Mouse (Mus musculus) lung, postnatal 4 days (tissue): Measurements from ENCODE around the gene Capns2.
"Not testable (repeated sequence)": the region's sequence is repeated elsewhere in the genome, so short reads cannot be mapped to it uniquely, and the experiment has no call there.

ENCODE experiments used
- DNase-seq, 2 experiments: peaks; one replicate each; pipeline ENCODE4 v3.0.0; 2021

Capns2 gene

DNA sequence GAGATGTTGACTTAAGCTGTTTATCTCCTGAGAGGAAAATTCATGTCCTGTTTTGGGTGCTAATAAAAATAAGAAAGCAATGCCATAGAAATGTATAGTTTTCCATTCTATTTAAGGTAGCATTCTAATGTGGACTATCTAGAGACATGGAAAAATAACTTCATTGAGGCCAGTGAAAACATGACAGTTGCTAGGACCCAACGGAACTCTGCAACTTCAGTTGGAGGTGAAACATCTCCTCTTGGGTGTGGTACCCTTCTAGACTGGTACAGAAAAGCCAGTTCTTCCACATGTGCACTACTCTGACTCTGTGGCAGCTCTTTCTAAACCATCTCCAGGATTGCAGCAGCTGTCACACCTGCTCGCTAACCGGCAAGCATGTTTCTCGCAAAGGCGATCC, at the start of gene Capns2:
Gene Capns2, plus strand, starts transcription at position 301 of the 400 bp plus-strand sequence.
- no peak for DNase-seq

DNA sequence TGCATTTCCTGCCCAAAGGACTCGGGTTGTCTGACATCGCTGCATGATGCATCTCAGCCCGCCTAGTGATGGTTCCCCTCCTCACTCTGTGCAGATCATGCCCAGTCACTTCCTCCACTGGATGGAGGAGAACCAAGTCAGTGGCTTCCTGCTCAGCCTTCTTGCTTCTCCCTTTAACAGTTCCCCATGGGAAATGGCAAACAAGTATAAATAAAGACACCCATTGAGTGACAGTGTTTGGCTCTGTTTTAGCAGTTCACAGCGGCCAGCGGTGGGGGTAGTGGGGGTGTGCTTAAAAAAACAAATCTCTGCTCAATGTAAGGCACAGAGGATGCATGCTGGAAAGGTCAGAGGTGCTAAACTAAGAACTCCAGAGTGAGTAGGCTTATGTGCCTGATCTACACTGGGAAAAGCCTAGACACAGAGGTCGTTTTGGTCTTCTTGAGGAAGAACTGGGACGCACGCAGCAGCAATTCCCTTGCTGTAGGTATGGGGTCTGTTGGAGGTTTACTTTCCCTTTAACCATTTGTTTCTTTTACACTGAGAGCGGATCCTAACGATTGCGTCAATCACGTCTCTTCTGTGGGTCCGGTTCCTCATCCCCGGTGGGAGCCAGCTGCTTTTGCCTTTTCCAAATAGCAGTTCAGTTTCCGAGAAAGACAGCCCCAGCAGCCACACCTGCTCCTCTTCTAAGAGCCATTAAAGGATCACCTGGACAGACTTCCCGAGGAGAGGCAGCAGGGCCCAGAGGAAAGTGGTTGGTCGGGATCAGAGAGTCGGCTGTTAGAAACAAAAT, 47.8 kb upstream of the Capns2 start:
- peak; percentile 45 to 53 for DNase-seq

DNA sequence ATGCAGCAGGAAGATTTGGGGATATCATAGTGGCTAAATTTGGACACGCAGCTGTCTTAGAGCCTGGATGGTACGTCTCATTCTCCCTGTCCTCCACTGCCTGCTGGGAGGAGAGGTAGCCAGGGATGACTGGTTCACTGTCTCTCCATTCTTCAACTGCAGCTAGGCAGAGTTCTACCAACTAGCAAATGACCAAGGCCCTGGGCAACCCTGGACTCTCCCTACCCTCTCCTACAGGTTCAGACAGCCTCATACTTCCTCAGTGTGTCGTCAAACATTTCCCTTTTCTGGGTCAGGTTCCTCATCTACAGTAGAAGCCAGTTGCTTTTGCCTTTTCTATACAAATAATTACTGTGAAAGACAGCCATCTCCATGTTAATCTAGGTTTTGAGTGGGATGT, 46.5 kb upstream of the Capns2 start:
- no peak for DNase-seq

DNA sequence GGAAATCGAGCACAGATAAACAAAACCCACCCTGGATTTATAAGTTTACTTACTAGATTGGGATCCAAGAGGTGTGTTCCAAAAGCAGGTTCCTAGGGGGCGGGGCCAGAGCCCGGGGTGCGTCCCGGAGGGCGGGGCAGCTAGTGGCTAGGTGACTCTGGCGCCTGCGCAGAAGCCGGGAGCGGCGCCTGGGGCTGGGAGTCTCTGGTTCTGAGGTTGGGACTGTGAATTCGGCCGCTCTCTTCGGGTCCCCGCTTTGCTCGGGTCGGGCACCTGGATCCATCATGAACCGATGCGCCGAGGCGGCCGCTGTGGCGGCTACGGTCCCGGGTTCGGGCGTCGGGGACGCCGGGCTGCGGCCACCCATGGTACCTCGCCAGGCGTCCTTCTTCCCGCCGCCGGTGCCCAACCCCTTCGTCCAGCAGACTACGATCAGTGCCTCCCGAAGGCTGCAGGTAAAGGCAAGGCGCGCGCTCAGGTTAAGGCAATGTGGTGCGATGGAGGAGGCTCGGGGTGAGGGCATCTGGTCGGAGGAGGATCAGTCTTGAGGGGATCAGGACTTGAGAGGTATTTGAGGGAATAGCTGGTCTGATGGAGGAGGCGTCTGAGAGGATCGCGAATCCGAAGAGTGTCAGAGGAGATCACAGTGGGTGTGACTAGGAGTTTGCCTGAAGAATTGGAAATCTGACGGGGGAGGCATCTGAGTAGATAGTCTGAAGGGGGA, 45.9 kb upstream of the Capns2 start, which contains the start of gene Lpcat2:
Gene Lpcat2, plus strand, starts transcription at position 169 of the 724 bp plus-strand sequence.
- DNase-seq, result peak; percentile 83

DNA sequence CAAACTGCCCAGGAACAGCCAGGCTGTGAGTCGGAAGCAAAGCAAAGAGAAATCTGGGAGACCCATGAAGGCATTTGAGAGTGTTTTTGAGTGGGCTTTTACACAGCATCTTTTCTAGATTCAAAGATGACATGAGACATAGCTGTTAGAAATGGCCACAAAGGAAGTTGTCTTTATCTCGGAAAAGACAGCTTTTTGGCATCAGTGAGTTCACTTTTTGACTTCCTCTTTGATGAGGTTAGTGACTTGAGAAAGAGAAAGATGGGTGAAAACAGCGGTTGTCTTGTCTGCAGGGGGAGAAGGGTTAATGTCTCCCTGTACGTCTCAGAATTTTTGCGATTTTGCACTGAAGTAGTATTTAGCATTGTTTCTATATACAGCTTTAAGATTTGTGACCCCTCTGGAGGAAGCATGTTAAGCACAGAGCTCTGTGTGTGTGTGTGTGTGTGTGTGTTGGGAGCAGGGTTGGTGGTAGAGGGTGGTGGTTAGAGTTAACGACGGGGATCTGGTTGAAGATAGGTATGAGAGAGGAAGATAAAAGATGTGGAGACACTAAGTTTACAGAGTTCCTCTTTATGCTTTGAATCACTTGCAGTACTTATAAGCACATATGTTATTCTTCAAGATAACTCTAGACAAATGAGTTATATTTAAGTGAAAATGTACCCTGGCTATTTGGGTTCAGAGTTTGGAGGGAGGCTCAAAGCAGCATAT, 44.8 kb upstream of the Capns2 start:
- DNase-seq, result no peak

DNA sequence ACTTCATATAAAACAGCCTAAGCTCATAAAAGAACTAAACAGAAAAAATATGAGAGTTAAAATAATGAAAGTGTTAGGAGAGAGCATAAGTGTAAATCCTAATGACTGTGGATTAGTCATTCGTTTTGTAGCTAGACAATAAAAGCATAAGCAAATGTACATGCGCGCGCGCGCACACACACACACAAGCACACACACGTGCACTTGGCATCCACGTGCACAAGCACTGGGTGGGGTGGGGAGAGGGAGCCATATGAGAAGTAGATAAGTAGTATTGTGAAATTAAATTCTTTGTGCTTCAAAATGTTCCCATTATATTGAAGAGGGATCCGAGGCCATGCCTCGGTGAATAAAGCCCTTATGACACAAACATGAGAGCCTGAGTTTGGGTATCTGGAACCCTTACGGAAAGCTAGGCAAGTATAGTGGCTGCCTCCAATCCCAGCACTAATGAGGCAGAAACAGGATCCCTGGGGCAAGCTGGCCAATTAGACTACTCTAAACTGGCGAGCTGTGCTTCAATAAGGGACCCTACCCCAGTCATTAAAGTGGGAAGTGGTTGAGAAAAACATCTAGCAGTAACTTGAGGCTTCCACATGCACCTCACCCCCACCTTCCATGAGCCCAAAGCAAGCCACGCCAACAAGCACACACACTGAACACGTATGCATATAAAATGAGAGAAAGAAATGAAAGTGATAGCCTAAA, 42.6 kb upstream of the Capns2 start:
- no peak for DNase-seq

DNA sequence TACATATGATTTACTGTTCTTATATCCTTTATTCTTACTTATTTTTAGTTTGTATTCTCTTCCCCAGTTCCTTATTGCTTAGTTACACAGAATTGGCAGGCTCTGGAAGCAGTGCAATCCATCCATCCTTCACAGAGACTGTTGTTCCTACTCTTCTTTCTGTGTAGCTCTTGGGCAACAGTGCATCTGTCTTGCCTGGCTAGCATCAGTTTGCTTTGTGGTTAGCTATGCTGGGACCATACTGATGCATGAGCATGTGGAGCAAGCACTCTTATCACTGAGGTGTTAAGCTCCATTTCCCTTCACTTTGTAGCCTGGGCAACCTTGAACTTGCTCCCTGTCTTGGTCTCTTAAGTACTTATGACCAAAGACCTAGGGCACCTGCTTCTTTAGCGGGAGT, 39.2 kb upstream of the Capns2 start:
- DNase-seq, result no peak

DNA sequence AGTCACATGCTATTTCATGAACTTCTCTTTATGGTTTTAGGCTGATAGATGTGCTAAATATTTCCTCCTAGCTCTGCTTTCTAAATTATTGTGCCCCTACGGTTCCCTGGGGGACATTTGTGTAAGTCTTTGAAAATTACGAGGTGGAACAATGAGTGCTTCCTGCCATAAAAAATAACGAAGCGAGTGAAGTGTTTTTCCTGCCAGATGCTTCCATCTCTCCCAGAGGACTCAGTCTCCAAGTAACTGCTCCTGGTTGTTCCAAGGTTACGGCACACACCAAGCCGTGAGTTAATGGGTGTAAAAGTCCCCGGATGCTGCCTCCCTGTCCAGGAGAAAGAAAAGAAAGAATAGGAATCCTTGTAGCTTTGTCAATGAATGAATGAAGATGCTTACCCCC, 30.9 kb upstream of the Capns2 start:
- no peak for DNase-seq

DNA sequence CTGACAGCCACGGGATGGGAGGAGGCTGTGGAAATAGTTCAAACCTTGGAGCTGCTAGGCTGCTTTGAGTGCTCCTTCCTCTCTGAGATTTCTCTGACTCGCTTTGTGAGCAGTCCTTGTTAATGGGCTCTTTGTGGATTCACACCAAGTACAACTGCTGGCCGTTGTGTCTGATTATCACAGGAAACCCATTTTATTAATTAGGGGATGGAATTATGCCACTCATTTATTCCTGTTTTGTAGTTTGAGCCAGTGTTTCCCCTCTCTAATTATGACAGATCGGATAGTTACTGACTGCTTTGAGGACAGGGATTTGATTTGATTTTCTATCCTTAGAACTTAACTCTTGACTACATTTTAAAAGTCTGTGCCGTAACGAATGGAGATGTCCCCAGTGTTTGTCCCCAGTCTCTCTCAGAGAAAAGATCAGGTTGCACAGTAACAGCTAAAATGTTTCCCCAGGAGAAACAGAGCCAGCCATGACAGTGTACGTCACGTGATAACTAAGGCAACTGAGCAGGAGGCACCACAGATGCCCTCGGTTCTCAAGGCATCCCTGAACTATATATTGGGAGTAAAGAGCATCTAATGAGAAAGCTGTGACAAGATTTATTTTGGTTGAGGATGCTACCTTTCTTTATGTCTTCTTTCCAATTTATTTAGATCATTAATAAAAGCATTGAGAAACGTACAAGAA, 29.0 kb upstream of the Capns2 start:
- DNase-seq, result no peak

DNA sequence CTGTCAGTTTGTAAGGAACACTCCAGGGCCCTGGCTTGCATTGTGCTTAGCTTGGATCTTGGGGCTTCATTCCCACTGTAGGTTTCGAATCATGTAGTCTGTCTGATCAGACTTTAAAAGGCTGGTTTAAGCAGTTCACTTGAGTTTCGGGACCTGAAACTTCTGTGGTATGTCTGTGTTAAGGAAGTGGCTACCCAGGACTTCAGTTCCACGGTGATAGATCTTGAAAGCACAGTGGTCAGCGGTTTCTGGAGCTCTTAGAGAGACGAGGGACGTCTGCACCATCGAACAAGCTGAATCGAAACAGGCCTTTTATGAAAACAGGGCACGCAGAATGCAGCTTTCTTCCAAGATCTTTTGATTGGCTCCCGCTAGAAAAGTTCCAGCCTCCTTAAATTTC, 25.4 kb upstream of the Capns2 start:
- no peak for DNase-seq

DNA sequence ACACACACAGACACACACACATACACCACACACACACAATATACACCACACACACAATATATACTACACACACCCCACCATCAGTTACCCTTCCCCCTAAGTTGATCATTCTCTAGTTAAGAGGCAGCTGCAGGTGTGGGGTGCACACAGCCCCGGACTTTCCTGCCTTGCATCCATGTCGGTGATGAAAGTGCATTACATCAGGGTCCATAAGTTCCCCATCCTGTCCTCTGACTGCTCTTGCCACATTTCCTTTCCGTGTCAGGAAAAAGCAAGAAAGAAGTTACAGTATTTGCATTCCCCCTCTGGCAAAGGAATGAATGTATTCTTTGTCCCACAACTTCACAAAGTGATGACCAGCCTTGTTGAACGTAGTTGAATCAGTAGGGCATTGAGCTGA, 20.0 kb upstream of the Capns2 start:
- DNase-seq, result no peak

DNA sequence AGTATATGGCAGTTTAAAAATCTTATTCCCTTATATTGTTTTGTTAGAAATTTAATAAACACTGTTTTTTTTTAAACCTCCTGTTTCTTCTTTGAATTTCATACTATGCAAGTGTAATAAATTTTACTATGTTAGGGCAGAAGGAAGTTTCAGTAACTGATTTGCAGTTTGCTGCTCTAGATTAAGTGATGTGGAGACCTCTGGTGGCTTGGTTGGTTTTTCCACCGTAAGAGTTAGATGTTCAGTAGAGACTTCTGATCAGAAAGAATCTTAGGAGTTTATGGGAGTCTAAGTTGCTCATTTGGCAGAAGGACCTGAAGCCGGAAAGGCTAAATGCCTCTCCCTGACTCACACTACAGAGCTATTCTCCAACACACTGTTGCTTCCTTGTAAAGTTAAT, 17.4 kb upstream of the Capns2 start:
- DNase-seq, result peak in 1 of 2 experiments; percentile 35

DNA sequence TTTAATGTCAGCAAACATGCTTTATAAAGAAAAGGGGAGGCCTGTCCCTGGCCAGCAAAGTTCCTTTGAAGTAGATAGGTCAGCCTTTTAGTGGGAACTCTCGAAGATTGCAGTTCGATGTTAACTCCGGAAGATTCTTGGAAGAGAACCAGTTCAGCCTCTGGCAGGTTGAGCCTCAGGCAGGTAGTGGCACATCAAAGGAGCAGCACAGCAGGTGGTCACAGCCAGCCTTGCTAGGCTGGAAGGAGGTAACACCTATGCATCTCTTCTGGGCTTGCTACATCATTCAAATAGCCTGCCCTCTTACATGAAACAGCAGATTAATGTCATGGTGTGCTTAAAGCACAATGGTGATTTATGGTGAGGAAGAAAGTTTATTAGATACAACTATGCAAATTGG, 9.0 kb upstream of the Capns2 start:
- DNase-seq, result not testable (repeated sequence)

DNA sequence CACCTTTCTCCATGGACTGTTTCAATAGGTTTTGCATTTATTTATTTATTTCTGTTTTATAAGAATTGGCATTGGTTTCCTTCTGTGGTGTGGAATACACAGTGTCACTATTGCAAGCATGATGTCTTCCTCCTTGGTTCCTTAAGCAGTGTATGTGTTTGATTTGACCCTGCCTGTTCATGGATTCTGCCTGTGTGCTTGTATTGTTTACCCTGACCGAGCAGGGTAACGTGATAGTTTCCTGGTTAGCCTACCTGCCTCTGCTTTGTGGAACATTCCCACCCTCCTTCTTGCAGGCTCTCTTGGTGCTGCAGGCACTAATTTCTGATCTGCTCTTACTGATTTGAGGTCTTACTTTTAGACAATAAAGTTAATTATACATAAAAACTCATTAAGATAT, 7.3 kb upstream of the Capns2 start:
- no peak for DNase-seq

DNA sequence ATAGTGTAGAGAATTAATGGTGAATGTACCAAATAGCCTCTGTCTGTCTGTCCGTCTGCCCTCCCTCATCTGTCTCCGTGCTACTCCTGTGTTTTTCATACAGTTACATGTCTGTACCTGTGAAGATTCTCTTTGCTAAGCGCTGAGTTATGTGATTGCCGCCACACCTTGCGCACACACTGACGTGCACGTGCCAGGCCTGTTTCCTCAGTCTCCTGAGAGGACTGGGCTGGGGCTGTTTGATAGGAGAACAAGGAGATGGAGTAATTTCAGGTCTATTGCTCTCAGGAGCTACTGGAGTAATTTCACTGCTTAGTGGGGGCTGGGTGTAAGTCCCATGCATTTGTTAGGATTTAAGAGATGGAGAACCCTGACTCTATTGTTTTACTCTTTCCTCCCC, 6.2 kb upstream of the Capns2 start:
- no peak for DNase-seq

DNA sequence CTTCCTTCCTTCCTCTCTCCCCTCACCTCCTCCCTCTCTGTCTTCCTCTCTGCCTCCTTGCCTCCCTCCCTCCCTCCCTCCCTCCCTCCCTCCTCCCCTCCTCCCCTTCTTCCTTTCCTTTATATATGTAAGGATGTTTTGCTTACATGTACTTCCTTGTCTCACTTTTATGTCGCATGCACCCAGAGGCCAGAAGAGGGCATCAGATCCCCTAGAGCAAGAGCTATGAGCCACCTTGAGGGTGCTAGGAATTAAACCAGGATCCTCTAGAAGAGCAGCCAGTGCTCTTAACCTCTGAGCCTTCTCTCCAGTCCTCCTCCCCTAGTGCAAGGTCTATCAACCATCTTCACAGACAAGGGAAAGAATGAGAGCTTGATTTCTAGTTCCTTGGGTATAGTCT, 5.2 kb upstream of the Capns2 start:
- DNase-seq, result no peak

DNA sequence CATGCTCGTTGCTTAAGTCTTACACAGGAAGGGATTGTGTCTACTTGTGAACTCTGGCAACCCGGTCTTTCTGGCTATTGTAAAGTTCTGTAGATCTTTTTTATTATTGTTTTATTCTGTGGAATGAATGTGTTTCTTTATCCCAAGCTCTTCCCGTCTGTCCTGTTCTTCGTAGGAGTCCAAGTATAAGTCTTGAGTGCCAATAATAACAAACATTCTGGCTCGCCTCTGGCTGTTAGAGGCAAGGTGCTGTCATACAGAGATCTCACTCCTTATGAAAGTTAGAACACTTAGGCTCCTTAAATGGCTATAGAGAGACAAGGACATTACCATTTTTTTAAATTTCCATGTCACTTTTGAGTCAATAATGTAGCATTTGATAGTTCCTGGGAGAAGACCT, 4.6 kb upstream of the Capns2 start:
- no peak for DNase-seq

DNA sequence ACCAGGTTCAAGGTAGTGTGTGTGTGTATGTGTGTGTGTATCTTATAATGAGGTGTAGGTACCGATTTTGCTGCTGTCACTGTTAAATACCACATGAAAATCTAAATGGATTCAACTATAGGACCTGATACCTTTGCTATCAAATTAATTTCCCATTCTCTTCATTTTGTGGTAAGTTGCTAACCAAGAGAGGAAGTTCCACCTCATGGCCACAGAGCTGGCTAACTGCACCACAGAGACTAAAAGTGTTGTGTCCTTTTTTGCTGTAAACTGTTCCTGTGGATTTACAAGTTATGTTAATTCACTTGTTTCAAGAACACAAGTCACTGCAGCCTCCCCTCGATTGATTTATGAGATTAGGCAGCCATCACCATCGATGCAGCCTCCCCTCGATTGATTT, 3.4 kb upstream of the Capns2 start:
- no peak for DNase-seq

DNA sequence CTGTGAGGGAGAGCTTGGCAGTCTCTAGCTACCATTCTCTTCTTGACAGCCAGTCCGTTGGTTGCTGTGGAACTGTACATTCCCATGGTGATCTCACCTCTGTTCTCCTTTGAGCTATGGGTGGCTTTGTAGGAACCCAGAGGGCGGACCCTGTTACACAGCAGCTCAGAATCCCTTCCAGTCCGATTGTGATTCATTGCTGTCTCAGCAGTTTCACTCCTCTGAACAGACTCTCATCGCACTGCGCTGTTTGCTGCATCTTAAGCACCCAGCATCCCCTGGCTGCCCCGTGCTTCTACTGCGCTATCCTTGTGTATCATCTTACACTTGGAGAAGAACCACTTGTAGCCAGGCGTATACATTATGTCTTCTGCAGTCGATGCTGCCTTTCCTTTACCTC, 1.6 kb upstream of the Capns2 start:
- DNase-seq, result no peak

DNA sequence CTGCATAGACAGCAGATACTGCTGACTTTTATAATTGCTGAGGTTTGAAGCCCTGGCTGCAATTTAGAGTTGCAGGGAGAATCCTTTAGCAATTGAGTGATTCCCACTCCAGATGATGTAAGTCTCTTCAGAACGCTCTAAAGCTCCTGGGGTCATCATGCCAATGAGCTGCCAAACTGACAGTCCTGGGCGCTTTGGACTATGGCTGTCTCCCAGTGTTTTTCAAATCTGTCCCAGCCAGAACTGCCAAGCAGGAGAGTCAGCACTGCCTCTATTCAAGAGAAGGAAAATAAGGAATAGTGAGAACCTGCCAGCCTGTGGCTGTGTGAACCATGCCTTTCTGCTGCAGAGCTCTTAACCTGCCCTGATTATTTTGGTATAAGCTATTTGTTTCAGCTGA, 1.8 kb downstream of the Capns2 start:
- DNase-seq, result no peak

DNA sequence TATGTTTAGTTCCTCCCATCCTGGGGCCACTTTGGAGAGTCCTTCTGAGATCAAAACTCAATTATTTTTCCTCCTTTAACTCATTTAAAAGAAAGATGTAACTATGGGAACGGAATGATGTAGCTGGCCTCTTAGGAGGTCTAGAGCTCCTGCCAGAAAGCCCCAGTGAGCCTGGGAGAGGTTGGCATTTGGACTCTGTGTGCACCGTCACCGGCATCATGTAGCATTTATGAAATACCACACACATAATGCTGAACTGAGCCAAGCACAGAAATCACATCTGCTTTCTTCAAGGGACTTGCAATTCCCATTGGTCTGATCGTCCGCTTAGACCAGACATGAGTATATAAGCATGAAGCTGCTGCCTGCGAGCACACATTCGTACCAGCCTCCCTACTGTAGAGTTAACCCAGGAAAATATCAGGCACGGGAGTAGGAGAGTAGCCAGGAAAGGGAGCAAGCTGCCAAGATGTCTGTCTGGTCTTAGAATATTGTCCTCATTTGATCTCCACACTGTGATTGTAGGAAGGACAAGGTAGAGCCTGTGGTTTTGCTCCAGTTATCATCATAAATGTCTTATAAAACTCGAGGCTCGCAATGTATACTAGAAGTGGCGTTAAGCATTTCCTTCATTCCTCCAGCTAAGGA, 2.4 kb downstream of the Capns2 start:
- DNase-seq, result no peak

DNA sequence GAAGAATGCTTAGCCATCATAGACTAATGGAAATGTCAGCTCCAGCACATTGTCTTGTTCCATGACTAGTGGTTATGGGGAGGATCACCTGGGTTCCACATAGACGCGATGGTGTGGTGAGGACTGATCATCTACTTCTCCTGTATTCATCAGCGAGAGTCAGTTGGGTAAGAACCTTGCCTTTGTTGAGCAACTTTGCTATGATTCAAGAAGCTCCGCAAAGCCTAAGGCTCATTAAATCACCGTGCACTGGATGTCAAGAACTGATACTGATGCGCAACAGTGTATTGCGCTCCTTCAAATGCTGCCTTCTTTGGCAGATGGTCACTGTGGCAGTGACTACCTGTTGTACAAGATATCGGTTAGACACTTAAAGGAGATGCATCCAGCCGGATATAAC, 5.3 kb downstream of the Capns2 start:
- DNase-seq, result no peak
